Mouse (Mus musculus): ENCODE measurements around the gene Rnft1.

Gene Rnft1

GRCm38 (mm10) chr11:86484101-86484868 is at the start of gene Rnft1:
Rnft1 (plus strand) TSS chr11:86484657.
- WGBS, result under 1% methylated on average over 68 of the region's 68 CpGs

- WGBS, result 6% methylated on average over 5 of the region's 5 CpGs
These were observed 47.6 kb upstream of the Rnft1 start for GRCm38 (mm10) chr11:86436843-86437242.

GRCm38 (mm10) chr11:86438261-86438660 is 46.2 kb upstream of the Rnft1 start:
- WGBS, result 17% methylated on average over 4 of the region's 4 CpGs

GRCm38 (mm10) chr11:86440791-86441190 is 43.7 kb upstream of the Rnft1 start:
- WGBS, result 72% methylated on average over 5 of the region's 5 CpGs

GRCm38 (mm10) chr11:86453991-86454390 is 30.5 kb upstream of the Rnft1 start:
- WGBS, result 89% methylated on average over 5 of the region's 5 CpGs

GRCm38 (mm10) chr11:86457545-86457944 is 26.9 kb upstream of the Rnft1 start:
- 64% methylated on average over 6 of the region's 6 CpGs for WGBS

GRCm38 (mm10) chr11:86458866-86459265 is 25.6 kb upstream of the Rnft1 start:
- 88% methylated on average over 6 of the region's 6 CpGs for WGBS

- WGBS, result 11% methylated on average over 8 of the region's 8 CpGs
These were observed 20.2 kb upstream of the Rnft1 start for GRCm38 (mm10) chr11:86464275-86464674.

- 69% methylated on average over 8 of the region's 8 CpGs for WGBS
These were observed 16.1 kb upstream of the Rnft1 start for GRCm38 (mm10) chr11:86468345-86468744.

GRCm38 (mm10) chr11:86468971-86469370 is 15.5 kb upstream of the Rnft1 start:
- WGBS, result 85% methylated on average over 4 of the region's 4 CpGs

- 33% methylated on average over 6 of the region's 6 CpGs for WGBS
These were observed 12.7 kb upstream of the Rnft1 start for GRCm38 (mm10) chr11:86471785-86472184.

- 5% methylated on average over 7 of the region's 7 CpGs for WGBS
These were observed 11.7 kb upstream of the Rnft1 start for GRCm38 (mm10) chr11:86472771-86473171.

- 38% methylated on average over 3 of the region's 3 CpGs for WGBS
These were observed 10.9 kb upstream of the Rnft1 start for GRCm38 (mm10) chr11:86473576-86473975.

GRCm38 (mm10) chr11:86484910-86485510 is 553 bp downstream of the Rnft1 start:
- WGBS, result under 1% methylated on average over 25 of the region's 25 CpGs

- WGBS, result 74% methylated on average over 1 of the region's 1 CpGs
These were observed 6.3 kb downstream of the Rnft1 start for GRCm38 (mm10) chr11:86490782-86491181.

- WGBS, result 94% methylated on average over 1 of the region's 1 CpGs
These were observed 12.9 kb downstream of the Rnft1 start for GRCm38 (mm10) chr11:86497356-86497755.

GRCm38 (mm10) chr11:86497908-86498307 is 13.5 kb downstream of the Rnft1 start:
- WGBS, result 73% methylated on average over 3 of the region's 3 CpGs

- WGBS, result 65% methylated on average over 1 of the region's 1 CpGs
These were observed 16.3 kb downstream of the Rnft1 start for GRCm38 (mm10) chr11:86500795-86501194.

- WGBS, result 89% methylated on average over 2 of the region's 2 CpGs
These were observed 18.7 kb downstream of the Rnft1 start for GRCm38 (mm10) chr11:86503121-86503520.

GRCm38 (mm10) chr11:86507334-86507733 is 22.9 kb downstream of the Rnft1 start:
- WGBS, result 96% methylated on average over 2 of the region's 2 CpGs

GRCm38 (mm10) chr11:86507991-86508390 is 23.5 kb downstream of the Rnft1 start:
- 87% methylated on average over 2 of the region's 2 CpGs for WGBS

GRCm38 (mm10) chr11:86516620-86517019 is 32.2 kb downstream of the Rnft1 start:
- WGBS, result 89% methylated on average over 3 of the region's 3 CpGs

- 89% methylated on average over 3 of the region's 3 CpGs for WGBS
These were observed 32.8 kb downstream of the Rnft1 start for GRCm38 (mm10) chr11:86517229-86517628.

All from cerebral cortex, adult 2 months (tissue).